Mouse (Mus musculus) liver, adult 2 months (tissue): Measurements from ENCODE around the gene Rexo1.
"Not testable (repeated sequence)": the region's sequence is repeated elsewhere in the genome, so short reads cannot be mapped to it uniquely, and the experiment has no call there.

Experiments
- CTCF ChIP-seq: fragments of 200-500 bp; IDR thresholded peaks from 2 replicates; pipeline ENCODE4 v1.5.1; 2011; ENCODE audit warnings: low read depth, low read length, control low read depth
- POLR2A ChIP-seq: fragments of 200-500 bp; IDR thresholded peaks from 2 replicates; pipeline ENCODE4 v1.6.1; 2011; ENCODE audit warnings: low read length, control low read depth; ENCODE audit not compliant: insufficient read depth; ENCODE audit errors: extremely low read depth

- not testable (repeated sequence) for TF ChIP-seq CTCF, POLR2A
Observed at GRCm38 (mm10) chr10:80605721-80606120, 44.4 kb upstream of the Rexo1 start, which contains the start of gene Gm49322.
